Mouse (Mus musculus): ENCODE data around the gene Cbx5.
"Not testable (repeated sequence)": the region's sequence is repeated elsewhere in the genome, so short reads cannot be mapped to it uniquely, and the experiment has no call there.

- TF ChIP-seq CTCF (conservative IDR thresholded peaks at IDR 0.05 in 1 of 2, IDR thresholded peaks at IDR 0.05 in 1 of 2; ENCODE audit: low read depth in 2 of 2, low read length in 2 of 2); HCFC1 (IDR thresholded peaks at IDR 0.05; ENCODE audit: low read depth, low read length); UBTF (IDR thresholded peaks at IDR 0.05; ENCODE audit: low read depth, low read length): not testable (repeated sequence)
- TF ChIP-seq MAX (IDR thresholded peaks at IDR 0.05; ENCODE audit: low read length) = 0 out of 2 replicates have a peak, but pooled peaks have one; percentile 11
- TF ChIP-seq POLR2A (IDR thresholded peaks at IDR 0.05; ENCODE audit: low read depth, low read length) = peak; percentile 56; the same call in 1 of the 2 replicates
These were observed 1.7 kb upstream of the Cbx5 start for GRCm38 (mm10) chr15:103241071-103242018.

Data from CH12.LX (cell line).